Mouse (Mus musculus): Measurements from ENCODE around the gene Hap1.
A peak's percentile ranks its signal among the peaks of the same experiment; 100 is the strongest.
"Not testable (repeated sequence)": the region's sequence is repeated elsewhere in the genome, so short reads cannot be mapped to it uniquely, and the experiment has no call there.

Gene Hap1

DNA sequence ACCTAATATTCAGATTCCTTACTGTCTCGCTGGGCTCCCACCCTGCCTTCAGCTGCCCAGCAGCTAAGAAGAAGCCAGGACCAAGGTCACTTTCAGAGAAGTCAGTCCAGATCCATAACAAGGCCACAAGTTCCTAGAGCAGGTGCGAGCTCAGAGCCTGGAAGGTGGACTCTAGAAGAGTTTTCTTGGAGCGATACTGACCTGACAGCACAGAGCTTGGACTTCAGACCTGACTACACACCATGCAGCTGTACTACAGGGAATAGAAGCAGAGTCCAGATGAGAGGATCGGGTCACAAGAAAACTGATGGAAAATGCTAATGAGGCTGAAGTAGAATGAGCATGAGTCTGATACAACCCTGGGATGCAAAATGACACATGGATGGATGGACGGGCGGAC lies 42.5 kb downstream of the Hap1 start:
- no peak for DNase-seq

DNA sequence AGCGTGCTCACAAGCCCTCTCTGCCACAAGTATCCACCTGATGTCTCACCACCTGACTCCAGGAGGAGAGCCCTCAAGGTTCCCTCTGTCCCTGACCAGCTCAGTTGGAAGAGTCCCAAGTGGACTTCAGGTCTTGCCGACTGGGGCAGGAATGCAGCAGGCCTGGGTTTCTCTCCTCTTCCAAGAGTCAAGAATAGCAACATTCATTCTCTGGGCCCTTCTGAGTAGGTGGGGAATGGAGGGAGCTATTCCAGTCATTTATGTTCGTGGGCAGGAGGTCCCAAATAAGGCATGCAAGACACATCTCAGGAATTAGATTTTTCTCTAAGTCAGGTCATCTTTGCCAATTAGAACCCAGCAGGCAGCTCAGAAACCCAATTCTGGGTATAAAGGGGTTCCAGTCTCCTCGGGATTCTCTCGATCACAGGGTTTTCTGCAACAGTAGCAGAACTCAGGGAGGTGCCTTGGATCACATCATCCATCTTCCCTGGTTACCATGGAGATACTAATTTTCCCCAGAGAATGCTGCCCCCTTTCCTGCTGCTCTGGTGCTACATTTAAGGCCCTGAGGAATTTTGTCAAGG lies 43.7 kb downstream of the Hap1 start:
- no peak for DNase-seq

DNA sequence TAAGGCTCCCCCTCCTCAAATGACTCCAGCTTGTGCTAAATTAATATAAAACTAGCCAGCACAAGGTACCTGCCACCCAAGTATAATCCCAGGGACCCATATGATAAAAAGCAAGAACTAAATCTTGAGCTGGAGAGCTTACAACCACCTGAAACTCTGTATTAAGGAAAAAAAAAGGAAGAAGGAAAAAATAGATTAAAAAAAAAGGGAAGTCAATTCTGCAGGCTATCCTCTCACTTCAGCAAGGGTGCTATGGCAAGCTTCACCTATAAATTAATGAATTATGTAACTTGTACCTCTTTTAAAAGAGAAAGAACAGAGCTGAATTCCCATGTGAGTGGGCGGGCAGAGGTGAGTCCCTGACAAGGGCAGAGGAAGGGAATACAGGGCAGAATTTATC lies 44.3 kb downstream of the Hap1 start:
- no peak for DNase-seq

DNA sequence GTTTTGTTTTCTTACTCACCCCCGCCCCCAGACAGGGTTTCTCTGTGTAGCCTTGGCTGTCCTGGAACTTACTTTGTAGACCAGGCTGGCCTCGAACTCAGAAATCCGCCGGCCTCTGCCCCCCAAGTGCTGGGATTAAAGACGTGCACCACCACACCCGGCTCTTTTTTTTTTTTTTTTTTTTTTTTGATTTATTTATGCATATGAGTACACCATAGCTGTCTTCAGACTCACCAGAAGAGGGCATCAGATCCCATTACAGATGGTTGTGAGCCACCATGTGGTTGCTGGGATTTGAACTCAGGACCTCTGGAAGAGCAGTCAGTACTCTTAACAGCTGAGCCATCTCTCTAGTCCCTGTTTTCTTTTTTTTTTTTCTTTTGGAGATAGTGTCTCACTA lies 47.3 kb downstream of the Hap1 start:
- not testable (repeated sequence) for DNase-seq

DNA sequence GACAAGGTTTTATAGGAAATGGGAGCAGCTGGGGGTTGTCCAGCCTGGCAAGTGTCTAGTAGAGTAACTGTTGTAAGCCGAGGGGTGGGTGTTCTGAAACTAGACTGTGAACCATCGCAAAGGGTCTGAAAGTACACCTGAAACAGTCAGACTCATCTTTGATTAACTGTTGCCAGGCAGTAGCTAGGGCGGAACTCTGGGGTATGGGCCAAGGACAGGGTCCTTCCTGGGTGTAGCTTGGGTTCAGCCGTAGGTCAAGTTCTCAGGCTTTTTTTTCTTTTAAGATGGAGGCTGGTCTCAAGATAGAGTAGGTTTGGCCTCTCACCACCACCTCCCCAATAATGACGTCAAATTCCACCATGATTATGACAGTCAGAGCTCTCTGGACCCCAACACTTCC lies 48.0 kb downstream of the Hap1 start:
- DNase-seq: no peak

DNA sequence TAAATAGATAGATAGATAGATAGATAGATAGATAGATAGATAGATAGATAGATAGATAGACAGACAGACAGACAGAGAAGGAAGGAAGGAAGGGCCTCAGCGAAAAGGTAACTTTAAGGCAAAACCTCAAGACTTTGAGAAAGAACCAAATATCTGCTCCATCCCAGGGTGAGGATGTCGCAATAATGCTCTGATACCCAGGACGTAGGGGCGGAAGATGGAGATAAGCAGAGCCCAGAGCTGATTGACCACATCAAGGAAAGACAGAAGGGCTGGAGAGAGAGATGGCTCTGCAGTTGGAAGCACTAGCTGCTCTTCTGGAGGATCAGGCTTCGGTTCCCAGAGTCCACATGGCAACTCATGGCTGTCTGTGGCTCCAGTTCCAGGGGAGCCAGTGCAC lies 54.6 kb downstream of the Hap1 start:
- DNase-seq: no peak

DNA sequence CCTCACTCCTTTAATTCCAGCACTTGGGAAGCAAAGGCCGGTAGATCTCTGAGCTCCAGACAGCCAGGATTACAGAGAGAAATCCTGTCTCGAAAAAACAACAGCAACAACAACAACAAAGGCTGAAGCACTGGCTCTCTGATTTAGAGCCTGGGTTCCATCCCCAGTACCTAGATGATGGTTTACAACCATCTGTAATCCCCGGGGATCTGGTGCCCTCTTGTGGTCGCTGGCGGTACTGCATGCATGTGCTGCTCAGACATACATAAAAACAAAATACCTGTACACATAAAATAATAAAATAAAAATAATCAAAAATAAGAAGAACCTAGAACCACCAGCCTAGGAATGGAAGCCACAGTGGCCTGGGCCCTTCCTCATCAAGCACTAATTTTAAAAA lies 55.6 kb downstream of the Hap1 start:
- DNase-seq: peak; percentile 86

DNA sequence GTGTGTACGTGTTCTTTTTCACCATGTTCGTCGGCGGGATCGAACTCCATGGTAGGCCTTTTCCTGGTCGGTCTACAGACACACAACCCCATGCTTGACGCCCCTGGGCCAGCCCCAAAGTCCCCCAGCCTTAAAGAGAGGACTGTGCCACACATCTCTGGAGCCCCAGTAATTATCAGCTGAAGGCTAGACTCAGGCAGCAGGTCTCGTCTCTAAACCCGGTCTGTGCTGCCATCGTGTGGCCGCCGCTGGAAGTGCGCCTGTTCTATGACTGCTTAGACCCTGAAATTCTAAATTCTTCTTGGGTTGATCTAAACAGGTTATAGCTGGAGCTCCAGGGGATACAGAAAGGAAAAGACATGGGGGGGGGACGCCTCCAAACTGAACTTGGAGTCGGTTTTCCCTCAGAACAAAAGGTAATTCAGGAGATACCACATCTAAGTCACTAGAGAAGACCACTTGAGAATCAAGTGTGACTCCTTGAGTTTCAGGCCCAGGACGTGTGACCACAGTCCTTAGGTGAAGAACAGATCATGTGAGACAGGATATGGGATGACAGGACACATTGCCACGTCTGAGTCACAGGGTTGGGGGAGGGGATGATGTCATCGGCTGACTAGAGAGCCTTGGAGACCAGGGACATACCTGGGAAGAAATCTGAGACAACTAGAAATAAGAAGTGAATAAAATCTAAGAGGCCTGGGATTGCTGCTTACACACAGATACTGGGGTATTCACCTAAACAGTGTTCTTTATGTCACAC lies 57.5 kb downstream of the Hap1 start:
- peak; percentile 93 for DNase-seq

DNA sequence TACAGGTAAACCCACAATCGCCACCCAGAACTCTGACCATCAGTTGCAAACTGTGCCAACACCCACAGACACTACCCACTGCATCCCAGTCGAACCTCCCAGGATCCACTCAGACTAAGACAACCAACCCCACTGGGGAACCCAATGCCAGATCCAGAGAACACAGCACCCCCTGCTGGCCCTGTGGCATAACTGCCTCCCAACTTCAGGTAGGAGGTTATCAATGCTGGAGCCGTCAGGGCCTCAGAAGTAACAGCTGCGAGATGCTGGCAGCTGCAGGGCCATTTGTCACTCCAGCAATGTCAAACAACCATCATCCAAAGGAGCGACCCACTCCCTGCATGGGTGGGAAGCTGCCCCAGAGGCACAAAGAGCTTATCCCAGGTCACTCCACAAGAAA lies 58.1 kb downstream of the Hap1 start:
- DNase-seq: peak; percentile 71

Data from thymus, postnatal 4 days (tissue).